ENCODE assay signal across 8 mouse cellular contexts in genomic region chr12:100275850-100276249, GRCm38 (mm10).
A peak's percentile ranks its signal among the peaks of the same experiment; 100 is the strongest.
DNase-seq lines count a peak whose midpoint lies in the region; ATAC-seq lines count a peak whose summit lies in the region.

No protein-coding gene starts in this region.

- no peak for DNase-seq in limb, embryonic 10.5 days (ENCODE audit: low spot score)
- DNase-seq in adrenal gland, postnatal 10 days, result peak; percentile 91
- peak; percentile 82 to 88 for DNase-seq in lung, adult 18-20 months
- DNase-seq in spleen, postnatal 36 days (ENCODE audit: low spot score in 2 of 2), result peak; percentile 15 to 29
- DNase-seq in frontal cortex, postnatal 25 days (ENCODE audit: low spot score in 2 of 2), result no peak
- DNase-seq in left cerebral cortex, adult 18-20 months (ENCODE audit: low spot score in 2 of 2), result no peak

- no peak overlapping the region for H3K4me2 ChIP-seq in limb, embryonic 12.5 days
- H3K4me2 ChIP-seq in heart, embryonic 15.5 days, result no peak overlapping the region

- H3K36me3 ChIP-seq in limb, embryonic 12.5 days, result no peaks in the 10 kb centered on the region
- no peaks in the 10 kb centered on the region for H3K36me3 ChIP-seq in limb, embryonic 10.5 days
- H3K36me3 ChIP-seq in heart, embryonic 15.5 days, result no peaks in the 10 kb centered on the region

- H3K27me3 ChIP-seq in limb, embryonic 12.5 days, result no peaks in the 10 kb centered on the region; the same call in 1 of the 2 replicates
- H3K27me3 ChIP-seq in limb, embryonic 10.5 days (ENCODE audit: low read depth, poor library complexity, severe bottlenecking), result no peaks in the 10 kb centered on the region
- H3K27me3 ChIP-seq in heart, embryonic 15.5 days, result no peaks in the 10 kb centered on the region

- no peaks in the 10 kb centered on the region for H3K9me3 ChIP-seq in limb, embryonic 12.5 days
- H3K9me3 ChIP-seq in limb, embryonic 10.5 days (replicated peaks), result no peaks in the 10 kb centered on the region
- no peaks in the 10 kb centered on the region for H3K9me3 ChIP-seq in heart, embryonic 15.5 days (replicated peaks)

- peak; percentile 46; the same call in 1 of the 2 replicates for ATAC-seq in limb, embryonic 12.5 days (ENCODE audit: insufficient number of reproducible peaks, insufficient read depth, low FRiP score, low TSS enrichment, low read depth)
- ATAC-seq in heart, embryonic 15.5 days (replicated peaks; ENCODE audit: insufficient number of reproducible peaks, insufficient read depth, low FRiP score, low read depth), result peak; percentile 64

- 75% methylated on average over 5 of the region's 5 CpGs for WGBS in limb, embryonic 12.5 days
- 95% methylated on average over 5 of the region's 5 CpGs for WGBS in limb, embryonic 10.5 days
- 50% methylated on average over 5 of the region's 5 CpGs for WGBS in heart, embryonic 15.5 days

- no peak overlapping the region for H3K4me3 ChIP-seq in limb, embryonic 12.5 days (replicated peaks)
- no peak overlapping the region for H3K4me3 ChIP-seq in limb, embryonic 10.5 days
- H3K4me3 ChIP-seq in heart, embryonic 15.5 days, result no peak overlapping the region

- H3K4me1 ChIP-seq in limb, embryonic 12.5 days (replicated peaks), result peaks cover 35% of the 10 kb centered on the region
- H3K4me1 ChIP-seq in limb, embryonic 10.5 days, result peaks cover 8% of the 10 kb centered on the region; the same call in 1 of the 2 replicates
- H3K4me1 ChIP-seq in heart, embryonic 15.5 days (replicated peaks), result peaks cover 27% of the 10 kb centered on the region

- H3K27ac ChIP-seq in limb, embryonic 12.5 days, result no peak overlapping the region
- H3K27ac ChIP-seq in limb, embryonic 10.5 days, result no peak overlapping the region
- peak overlapping the region; percentile 48 for H3K27ac ChIP-seq in heart, embryonic 15.5 days

- no peak overlapping the region for H3K9ac ChIP-seq in limb, embryonic 12.5 days (replicated peaks)
- no peak overlapping the region for H3K9ac ChIP-seq in heart, embryonic 15.5 days

Comparison
In these comparisons a context has a peak if more than half of its experiments do, and no peak if none do; other contexts are left out.
1. DNase-seq: peak in adrenal gland, postnatal 10 days (single experiment), lung, adult 18-20 months (2 of 2) and spleen, postnatal 36 days (2 of 2); none in limb, embryonic 10.5 days (single experiment), frontal cortex, postnatal 25 days (0 of 2) and left cerebral cortex, adult 18-20 months (0 of 2).